Mouse (Mus musculus) adrenal gland, postnatal 14 days (tissue): Measurements from ENCODE around the gene Sspo. TPM values are rescaled to one million over a fixed set of nuclear protein-coding genes. Genes with fewer than 3 reads are reported as not detected.

ENCODE experiments used
- DNase-seq: peaks from one replicate; pipeline ENCODE4 v3.0.0; 2021; ENCODE audit warnings: mixed read lengths
- long read RNA-seq, 2 experiments: library from polyadenylated mRNA; stranded (forward); transcript quantifications; one replicate each; pipeline ENCODE4 v2.0.0; 2021
- total RNA-seq: library from RNA; stranded (reverse); gene quantifications from 2 replicates; pipeline ENCODE4 v1.2.3, GENCODE M21; 2021

The Sspo gene
- total RNA-seq = 2.6 TPM in 2 replicates
- long read RNA-seq, experiment 1, partial matches to known transcripts = 2 of 7 reads
- long read RNA-seq, experiment 1, other reads (novel, unspliced or antisense) = 5 of 7 reads
- long read RNA-seq, experiment 2, partial matches to known transcripts = 0 of 1 reads
- long read RNA-seq, experiment 2, other reads (novel, unspliced or antisense) = 1 of 1 reads

GRCm38 (mm10) chr6:48447929-48448328 lies at the start of gene Sspo:
Sspo (plus strand) TSS chr6:48448229.
- DNase-seq = no peak

- no peak for DNase-seq
Observed at GRCm38 (mm10) chr6:48399906-48400305, 48.1 kb upstream of the Sspo start.

- DNase-seq = no peak
Observed at GRCm38 (mm10) chr6:48404071-48404470, 44.0 kb upstream of the Sspo start.

GRCm38 (mm10) chr6:48409726-48410343 lies 38.2 kb upstream of the Sspo start:
- no peak for DNase-seq

GRCm38 (mm10) chr6:48410551-48410950 lies 37.5 kb upstream of the Sspo start:
- DNase-seq = no peak

- DNase-seq = peak; percentile 66
Observed at GRCm38 (mm10) chr6:48411193-48412092, 36.6 kb upstream of the Sspo start.

GRCm38 (mm10) chr6:48412147-48412546 lies 35.9 kb upstream of the Sspo start:
- no peak for DNase-seq

- DNase-seq = no peak
Observed at GRCm38 (mm10) chr6:48412662-48413061, 35.4 kb upstream of the Sspo start.

- DNase-seq = no peak
Observed at GRCm38 (mm10) chr6:48413081-48413480, 34.9 kb upstream of the Sspo start.

GRCm38 (mm10) chr6:48414886-48415285 lies 33.1 kb upstream of the Sspo start:
- DNase-seq = no peak

GRCm38 (mm10) chr6:48415636-48416035 lies 32.4 kb upstream of the Sspo start:
- peak; percentile 91 for DNase-seq

GRCm38 (mm10) chr6:48416486-48416885 lies 31.5 kb upstream of the Sspo start:
- DNase-seq = no peak

GRCm38 (mm10) chr6:48420647-48421046 lies 27.4 kb upstream of the Sspo start:
- DNase-seq = no peak

GRCm38 (mm10) chr6:48423336-48423735 lies 24.7 kb upstream of the Sspo start:
- no peak for DNase-seq

- peak; percentile 49 for DNase-seq
Observed at GRCm38 (mm10) chr6:48424074-48424473, 24.0 kb upstream of the Sspo start.

GRCm38 (mm10) chr6:48426956-48427355 lies 21.1 kb upstream of the Sspo start:
- DNase-seq = no peak

GRCm38 (mm10) chr6:48428769-48429557 lies 19.1 kb upstream of the Sspo start:
- DNase-seq = peak; percentile 21

- DNase-seq = no peak
Observed at GRCm38 (mm10) chr6:48430748-48431147, 17.3 kb upstream of the Sspo start.

GRCm38 (mm10) chr6:48432893-48433816 lies 14.9 kb upstream of the Sspo start:
- no peak for DNase-seq

- no peak for DNase-seq
Observed at GRCm38 (mm10) chr6:48434651-48435050, 13.4 kb upstream of the Sspo start.

GRCm38 (mm10) chr6:48435111-48435510 lies 12.9 kb upstream of the Sspo start:
- no peak for DNase-seq
